Mouse (Mus musculus): ENCODE measurements around the gene Olfr1508. TPM values are rescaled to one million over a fixed set of nuclear protein-coding genes. Genes with fewer than 3 reads are reported as not detected.
"Not testable (repeated sequence)": the region's sequence is repeated elsewhere in the genome, so short reads cannot be mapped to it uniquely, and the experiment has no call there.

Olfr1508 gene
- not detected in 2 replicates for polyA plus RNA-seq (2016; fragmentation: Nextera tagmentation; extraction: Ambion mirVana)

GRCm38 (mm10) chr14:52467395-52467794 is at the start of gene Olfr1508:
Gene Olfr1508 (minus strand): TSS chr14:52467495.
- 43% methylated on average over 2 of the region's 2 CpGs for WGBS (ENCODE audit: insufficient replicate concordance)
- no peak within 1 kb of the TSS for H3K4me3 ChIP-seq
- H3K36me3 ChIP-seq = no peaks in the 10 kb centered on the region
- no peak within 1 kb of the TSS for H3K27ac ChIP-seq
- no peaks in the 10 kb centered on the region for H3K9me3 ChIP-seq (replicated peaks)
- no peaks in the 10 kb centered on the region for H3K4me1 ChIP-seq
- H3K27me3 ChIP-seq (replicated peaks) = no peaks in the 10 kb centered on the region
- no peak within 1 kb of the TSS for H3K4me2 ChIP-seq
- H3K9ac ChIP-seq = no peak within 1 kb of the TSS
- ATAC-seq = no peak

DNA sequence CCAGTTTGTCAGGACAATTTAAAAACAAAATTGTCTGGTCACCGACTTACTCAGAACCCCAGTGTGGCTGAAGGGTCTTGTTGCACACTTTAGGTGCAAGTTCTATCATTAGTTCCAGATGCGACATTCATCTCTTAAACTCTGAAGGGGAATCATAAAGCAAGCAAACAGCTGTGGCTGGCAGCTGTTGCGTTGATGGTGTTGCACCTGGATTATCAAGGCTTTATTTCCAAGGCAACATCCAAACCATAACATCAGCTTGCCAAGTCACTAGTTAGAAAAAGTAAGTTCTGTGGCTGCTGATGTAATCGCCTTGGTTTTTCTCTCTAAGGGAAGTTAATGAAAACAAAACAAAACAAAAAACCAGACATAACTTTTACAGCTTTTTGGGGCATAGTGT is 28.2 kb upstream of the Olfr1508 start, which contains the start of gene Olfr1507:
Gene Olfr1507, minus strand, starts transcription at position 234 of the 400 bp plus-strand sequence.
- Histone ChIP-seq H3K4me3 (no peak within 1 kb of the TSS), H3K27me3 (replicated peaks) (no peaks in the 10 kb centered on the region), H3K36me3 (no peaks in the 10 kb centered on the region), H3K4me1 (no peaks in the 10 kb centered on the region), H3K9me3 (replicated peaks) (peaks cover 3% of the 10 kb centered on the region; the same call in 1 of the 2 replicates), H3K4me2 (no peak within 1 kb of the TSS), H3K27ac (no peak within 1 kb of the TSS), H3K9ac (no peak within 1 kb of the TSS)
- ATAC-seq = no peak
- WGBS (ENCODE audit: insufficient replicate concordance) = 69% methylated on average over 4 of the region's 4 CpGs

GRCm38 (mm10) chr14:52465738-52466137 is 1.6 kb downstream of the Olfr1508 start:
- Histone ChIP-seq H3K9me3 (replicated peaks) (no peaks in the 10 kb centered on the region), H3K9ac (no peak overlapping the region), H3K27ac (no peak overlapping the region), H3K27me3 (replicated peaks) (no peaks in the 10 kb centered on the region), H3K36me3 (no peaks in the 10 kb centered on the region), H3K4me3 (no peak overlapping the region), H3K4me2 (no peak overlapping the region), H3K4me1 (no peaks in the 10 kb centered on the region)
- 72% methylated on average over 1 of the region's 1 CpGs for WGBS (ENCODE audit: insufficient replicate concordance)
- ATAC-seq = no peak

DNA sequence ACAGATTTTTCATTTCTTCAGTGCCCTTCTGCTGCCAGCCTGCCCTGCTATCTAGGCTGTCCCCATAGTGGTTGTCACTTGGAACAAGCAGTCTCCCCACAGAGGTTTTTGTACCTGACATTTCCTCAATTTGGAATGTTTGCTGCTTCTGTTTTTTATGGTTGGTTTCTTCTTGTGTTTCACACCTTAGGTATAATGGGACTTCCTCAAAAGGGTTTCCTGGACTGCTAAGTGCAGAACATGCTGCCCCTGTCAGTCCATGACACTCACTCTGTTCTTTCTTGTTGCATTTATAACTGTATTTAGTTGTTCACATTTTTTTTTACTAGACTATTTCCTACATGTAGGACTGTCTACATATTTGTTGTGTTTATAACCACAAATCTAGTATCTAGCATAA is 5.4 kb downstream of the Olfr1508 start:
- ATAC-seq = no peak
- H3K36me3 ChIP-seq = no peaks in the 10 kb centered on the region
- H3K27me3 ChIP-seq (replicated peaks) = no peaks in the 10 kb centered on the region

GRCm38 (mm10) chr14:52451138-52451537 is 16.2 kb downstream of the Olfr1508 start:
- no peak; the same call in 1 of the 2 replicates for ATAC-seq
- 36% methylated on average over 8 of the region's 8 CpGs for WGBS (ENCODE audit: insufficient replicate concordance)
- H3K9me3 ChIP-seq (replicated peaks) = no peaks in the 10 kb centered on the region

More for the DNA sequence above, 5.4 kb downstream of the Olfr1508 start:
- H3K9ac ChIP-seq = no peak overlapping the region
- no peaks in the 10 kb centered on the region for H3K4me1 ChIP-seq
- H3K4me2 ChIP-seq = no peak overlapping the region
- H3K9me3 ChIP-seq (replicated peaks) = no peaks in the 10 kb centered on the region
- H3K27ac ChIP-seq = no peak overlapping the region
- H3K4me3 ChIP-seq = no peak overlapping the region

GRCm38 (mm10) chr14:52442690-52443089 is 24.6 kb downstream of the Olfr1508 start, which contains the start of gene Olfr1509:
Gene Olfr1509 (plus strand): TSS chr14:52442990.
- no peak for ATAC-seq
- Histone ChIP-seq H3K4me3 (no peak within 1 kb of the TSS), H3K27ac (no peak within 1 kb of the TSS), H3K9ac (no peak within 1 kb of the TSS), H3K27me3 (replicated peaks) (no peaks in the 10 kb centered on the region), H3K4me1 (no peaks in the 10 kb centered on the region), H3K9me3 (replicated peaks) (no peaks in the 10 kb centered on the region), H3K4me2 (no peak within 1 kb of the TSS), H3K36me3 (no peaks in the 10 kb centered on the region)

More at GRCm38 (mm10) chr14:52451138-52451537, 16.2 kb downstream of the Olfr1508 start:
- no peaks in the 10 kb centered on the region for H3K27me3 ChIP-seq (replicated peaks)
- H3K4me1 ChIP-seq = 0 out of 2 replicates have a peak, but pooled peaks cover 2% of the 10 kb centered on the region
- no peak overlapping the region for H3K4me3 ChIP-seq
- no peak overlapping the region for H3K27ac ChIP-seq
- H3K36me3 ChIP-seq = no peaks in the 10 kb centered on the region
- no peak overlapping the region for H3K4me2 ChIP-seq
- no peak overlapping the region for H3K9ac ChIP-seq

- no peaks in the 10 kb centered on the region for H3K9me3 ChIP-seq (replicated peaks)
- no peak for ATAC-seq
- H3K4me1 ChIP-seq = no peaks in the 10 kb centered on the region
- H3K36me3 ChIP-seq = no peaks in the 10 kb centered on the region
- H3K4me2 ChIP-seq = no peak overlapping the region
- H3K27ac ChIP-seq = no peak overlapping the region
- 70% methylated on average over 1 of the region's 1 CpGs for WGBS (ENCODE audit: insufficient replicate concordance)
- no peaks in the 10 kb centered on the region for H3K27me3 ChIP-seq (replicated peaks)
- H3K9ac ChIP-seq = no peak overlapping the region
- no peak overlapping the region for H3K4me3 ChIP-seq
Observed at GRCm38 (mm10) chr14:52427686-52428085, 39.6 kb downstream of the Olfr1508 start.

GRCm38 (mm10) chr14:52414273-52414672 is 53.0 kb downstream of the Olfr1508 start, which contains the start of gene Olfr1510:
Gene Olfr1510 (minus strand): TSS chr14:52414373.
- H3K9me3 ChIP-seq (replicated peaks) = no peaks in the 10 kb centered on the region
- 64% methylated on average over 3 of the region's 3 CpGs for WGBS (ENCODE audit: insufficient replicate concordance)
- H3K27me3 ChIP-seq (replicated peaks) = no peaks in the 10 kb centered on the region
- H3K9ac ChIP-seq = no peak within 1 kb of the TSS
- H3K4me1 ChIP-seq = no peaks in the 10 kb centered on the region
- no peak for ATAC-seq
- H3K4me2 ChIP-seq = no peak within 1 kb of the TSS
- H3K4me3 ChIP-seq = no peak within 1 kb of the TSS
- H3K27ac ChIP-seq = no peak within 1 kb of the TSS
- H3K36me3 ChIP-seq = no peaks in the 10 kb centered on the region

- not testable (repeated sequence) for H3K27me3 ChIP-seq (replicated peaks); H3K4me1 ChIP-seq; H3K36me3 ChIP-seq; H3K4me3 ChIP-seq; H3K27ac ChIP-seq; H3K9ac ChIP-seq; H3K4me2 ChIP-seq; ATAC-seq; H3K9me3 ChIP-seq (replicated peaks)
- WGBS (ENCODE audit: insufficient replicate concordance) = 53% methylated on average over 7 of the region's 10 CpGs
Observed at GRCm38 (mm10) chr14:52410142-52410919, 57.0 kb downstream of the Olfr1508 start.

Other genes starting within 250 kb of the Olfr1508 start
- gene Chd8, start 209.7 kb downstream of the Olfr1508 start, polyA plus RNA-seq (2016; fragmentation: Nextera tagmentation; extraction: Ambion mirVana) = 20.8 and 20.9 TPM in 2 replicates
- 26.5 and 26.7 TPM in 2 replicates for gene Tox4, start 188.3 kb downstream of the Olfr1508 start, polyA plus RNA-seq (2016; fragmentation: Nextera tagmentation; extraction: Ambion mirVana)
- gene Rab2b, start 187.9 kb downstream of the Olfr1508 start, polyA plus RNA-seq (2016; fragmentation: Nextera tagmentation; extraction: Ambion mirVana) = 4.6 TPM in 2 replicates
- gene Mettl3, start 162.4 kb downstream of the Olfr1508 start, polyA plus RNA-seq (2016; fragmentation: Nextera tagmentation; extraction: Ambion mirVana) = 26.8 and 28.6 TPM in 2 replicates
- gene Sall2, start 138.7 kb downstream of the Olfr1508 start, polyA plus RNA-seq (2016; fragmentation: Nextera tagmentation; extraction: Ambion mirVana) = 3.0 and 3.8 TPM in 2 replicates
- not detected in 2 replicates for gene Olfr1513, start 111.1 kb downstream of the Olfr1508 start, polyA plus RNA-seq (2016; fragmentation: Nextera tagmentation; extraction: Ambion mirVana)
- not detected in 2 replicates for gene Olfr1512, start 88.3 kb downstream of the Olfr1508 start, polyA plus RNA-seq (2016; fragmentation: Nextera tagmentation; extraction: Ambion mirVana)
- gene Olfr1511, start 70.1 kb downstream of the Olfr1508 start, polyA plus RNA-seq (2016; fragmentation: Nextera tagmentation; extraction: Ambion mirVana) = not detected in 2 replicates
- gene Olfr1510, start 53.1 kb downstream of the Olfr1508 start, polyA plus RNA-seq (2016; fragmentation: Nextera tagmentation; extraction: Ambion mirVana) = not detected in 2 replicates
- gene Olfr1509, start 24.5 kb downstream of the Olfr1508 start, polyA plus RNA-seq (2016; fragmentation: Nextera tagmentation; extraction: Ambion mirVana) = not detected in 2 replicates
- gene Olfr1507, start 28.3 kb upstream of the Olfr1508 start, polyA plus RNA-seq (2016; fragmentation: Nextera tagmentation; extraction: Ambion mirVana) = not detected in 2 replicates